Mouse (Mus musculus) thymus, adult 18-20 months (tissue): ENCODE results near the gene Prdm4.
A peak's percentile ranks its signal among the peaks of the same experiment; 100 is the strongest.

Experiments
- DNase-seq, 2 experiments: peaks; one replicate each; pipeline ENCODE4 v3.0.0; 2022; ENCODE audit warnings: mixed read lengths in 2 of 2

Prdm4 gene

GRCm38 (mm10) chr10:85916498-85917309, at the start of gene Prdm4:
TSS of gene Prdm4 (minus strand) at chr10:85917142.
- DNase-seq: peak; percentile 94 to 97

GRCm38 (mm10) chr10:85966476-85966875, 49.5 kb upstream of the Prdm4 start:
- DNase-seq: no peak

GRCm38 (mm10) chr10:85964316-85964715, 47.4 kb upstream of the Prdm4 start:
- DNase-seq: no peak

- DNase-seq: no peak
Observed at GRCm38 (mm10) chr10:85962897-85963296, 46.0 kb upstream of the Prdm4 start.

- peak; percentile 90 to 94 for DNase-seq
Observed at GRCm38 (mm10) chr10:85957464-85957950, 40.6 kb upstream of the Prdm4 start, which contains the start of gene Rtcb. TSS of gene Rtcb (minus strand) at chr10:85957823.

- DNase-seq: no peak
Observed at GRCm38 (mm10) chr10:85956871-85957419, 40.0 kb upstream of the Prdm4 start.

- no peak for DNase-seq
Observed at GRCm38 (mm10) chr10:85954429-85954828, 37.5 kb upstream of the Prdm4 start.

- no peak for DNase-seq
Observed at GRCm38 (mm10) chr10:85953401-85953800, 36.5 kb upstream of the Prdm4 start.

- DNase-seq: no peak
Observed at GRCm38 (mm10) chr10:85951765-85952443, 35.0 kb upstream of the Prdm4 start.

- DNase-seq: no peak
Observed at GRCm38 (mm10) chr10:85948483-85949196, 31.7 kb upstream of the Prdm4 start.

- DNase-seq: no peak
Observed at GRCm38 (mm10) chr10:85936280-85936965, 19.5 kb upstream of the Prdm4 start.

GRCm38 (mm10) chr10:85929962-85930361, 13.0 kb upstream of the Prdm4 start:
- DNase-seq: no peak

- DNase-seq: no peak
Observed at GRCm38 (mm10) chr10:85929208-85929591, 12.3 kb upstream of the Prdm4 start.

- DNase-seq: peak; percentile 63 to 70
Observed at GRCm38 (mm10) chr10:85928499-85929207, 11.7 kb upstream of the Prdm4 start.

GRCm38 (mm10) chr10:85927676-85928445, 10.9 kb upstream of the Prdm4 start, which contains the start of gene Ascl4:
TSS of gene Ascl4 (plus strand) at chr10:85927681.
- DNase-seq: peak in 1 of 2 experiments; percentile 24

- no peak for DNase-seq
Observed at GRCm38 (mm10) chr10:85879886-85880486, 37.0 kb downstream of the Prdm4 start.

- no peak for DNase-seq
Observed at GRCm38 (mm10) chr10:85875812-85876211, 41.1 kb downstream of the Prdm4 start.

- DNase-seq: no peak
Observed at GRCm38 (mm10) chr10:85873861-85874544, 42.9 kb downstream of the Prdm4 start.

- DNase-seq: no peak
Observed at GRCm38 (mm10) chr10:85872479-85872773, 44.5 kb downstream of the Prdm4 start.
